Mouse (Mus musculus) CH12.LX (cell line): Measurements from ENCODE around the gene Ly6g6c. TPM values are rescaled to one million over a fixed set of nuclear protein-coding genes. Genes with fewer than 3 reads are reported as not detected.

Experiments
- DNase-seq: peaks from one replicate; pipeline ENCODE4 v3.0.0-alpha.2; 2013; ENCODE audit errors: extremely low read depth
- H3K27ac ChIP-seq: 2 replicates; pipeline ENCODE4 v1.5.1; 2012; ENCODE audit warnings: low read depth, mild to moderate bottlenecking, control low read depth, moderate library complexity; ENCODE audit not compliant: insufficient read depth
- H3K27me3 ChIP-seq: replicated peaks from 2 replicates; pipeline ENCODE3; 2012; ENCODE audit warnings: inconsistent platforms
- H3K36me3 ChIP-seq, 2 experiments: replicated peaks in 1 of 2; 2 replicates each; pipeline versions ENCODE3 to v1.6.1; 2012; ENCODE audit warnings: inconsistent platforms in 1 of 2, low read length in 1 of 2, mild to moderate bottlenecking in 1 of 2, mixed read lengths in 1 of 2, moderate library complexity in 1 of 2; ENCODE audit not compliant: control insufficient read depth in 1 of 2, insufficient read depth in 1 of 2
- H3K4me1 ChIP-seq, 2 experiments: 2 replicates each; pipeline ENCODE4 v1.6.1; 2012; ENCODE audit warnings: inconsistent platforms in 1 of 2, moderate library complexity in 1 of 2; ENCODE audit not compliant: insufficient read depth in 2 of 2, control insufficient read depth in 1 of 2
- H3K4me2 ChIP-seq: 2 replicates; pipeline ENCODE4 v1.6.1; 2012; ENCODE audit warnings: low read depth, mild to moderate bottlenecking, control low read depth; ENCODE audit not compliant: poor library complexity, insufficient read depth, severe bottlenecking
- H3K4me3 ChIP-seq, 3 experiments: fragments of 150-350 bp in 1 of 3; sonication (generic) in 1 of 3; replicated peaks in 1 of 3; 2 replicates each; pipeline versions ENCODE3 to v1.5.1; 2011 to 2012; ENCODE audit warnings: low read depth in 2 of 3, low read length in 2 of 3, mild to moderate bottlenecking in 2 of 3, moderate library complexity in 2 of 3, control low read depth in 1 of 3, improper control_type of control experiment in 1 of 3, inconsistent platforms in 1 of 3, mixed read lengths in 1 of 3; ENCODE audit not compliant: poor library complexity in 1 of 3
- H3K79me2 ChIP-seq: replicated peaks from 2 replicates; pipeline ENCODE4 v1.6.1; 2012; ENCODE audit warnings: mild to moderate bottlenecking, moderate library complexity; ENCODE audit not compliant: control insufficient read depth, poor library complexity, insufficient read depth, severe bottlenecking; ENCODE audit errors: extremely low read depth
- H3K9ac ChIP-seq: 2 replicates; pipeline ENCODE4 v1.6.1; 2012; ENCODE audit warnings: low read depth, mild to moderate bottlenecking, control low read depth, moderate library complexity; ENCODE audit not compliant: insufficient read depth
- H3K9me3 ChIP-seq: replicated peaks from 2 replicates; pipeline ENCODE3; 2012; ENCODE audit warnings: low read length, inconsistent platforms, mixed read lengths
- CHD1 ChIP-seq: IDR thresholded peaks from 2 replicates; pipeline ENCODE4 v1.6.1; 2012; ENCODE audit warnings: low read depth, low read length, improper control_type of control experiment, inconsistent platforms
- CHD2 ChIP-seq: IDR thresholded peaks from 2 replicates; pipeline ENCODE4 v1.6.1; 2011; ENCODE audit warnings: low read length, improper control_type of control experiment
- ELF1 ChIP-seq: IDR thresholded peaks from 2 replicates; pipeline ENCODE4 v1.6.1; 2014; ENCODE audit warnings: low read depth, mild to moderate bottlenecking, inconsistent platforms, low read length, improper control_type of control experiment
- EP300 ChIP-seq: IDR thresholded peaks from 2 replicates; pipeline ENCODE4 v1.6.1; 2011; ENCODE audit warnings: low read length, improper control_type of control experiment
- GABPA ChIP-seq: IDR thresholded peaks from 2 replicates; pipeline ENCODE4 v1.6.1; 2012; ENCODE audit warnings: low read depth, low read length, improper control_type of control experiment, inconsistent platforms; ENCODE audit not compliant: insufficient replicate concordance
- IRF4 ChIP-seq: IDR thresholded peaks from 2 replicates; pipeline ENCODE4 v1.6.1; 2014; ENCODE audit warnings: low read depth, mild to moderate bottlenecking, inconsistent platforms, low read length, improper control_type of control experiment
- JUN ChIP-seq: IDR thresholded peaks from 2 replicates; pipeline ENCODE4 v1.6.1; 2011; ENCODE audit warnings: low read depth, mild to moderate bottlenecking, low read length, improper control_type of control experiment, moderate library complexity; ENCODE audit not compliant: insufficient read depth
- MAFK ChIP-seq: IDR thresholded peaks from 2 replicates; pipeline ENCODE4 v1.6.1; 2011; ENCODE audit warnings: low read length, improper control_type of control experiment; ENCODE audit not compliant: insufficient replicate concordance
- MAX ChIP-seq: IDR thresholded peaks from 2 replicates; pipeline ENCODE4 v1.6.1; 2011; ENCODE audit warnings: low read length, improper control_type of control experiment
- NELFE ChIP-seq: IDR thresholded peaks from 2 replicates; pipeline ENCODE4 v1.6.1; 2011; ENCODE audit warnings: low read depth, low read length, improper control_type of control experiment
- POLR2A ChIP-seq: IDR thresholded peaks from 2 replicates; pipeline ENCODE4 v1.6.1; 2011; ENCODE audit warnings: low read depth, mild to moderate bottlenecking, improper control_type of control experiment, low read length
- POLR2AphosphoS2 ChIP-seq: IDR thresholded peaks from 2 replicates; pipeline ENCODE4 v1.6.1; 2011; ENCODE audit warnings: low read depth, low read length, improper control_type of control experiment
- RAD21 ChIP-seq: IDR thresholded peaks from 2 replicates; pipeline ENCODE4 v1.6.1; 2011; ENCODE audit warnings: low read depth, mild to moderate bottlenecking, low read length, improper control_type of control experiment, moderate library complexity
- SMC3 ChIP-seq: IDR thresholded peaks from 2 replicates; pipeline ENCODE4 v1.6.1; 2011; ENCODE audit warnings: low read depth, low read length, improper control_type of control experiment
- USF1 ChIP-seq: IDR thresholded peaks from 2 replicates; pipeline ENCODE4 v1.6.1; 2014; ENCODE audit warnings: low read depth, mild to moderate bottlenecking, inconsistent platforms, low read length, improper control_type of control experiment
- ZKSCAN1 ChIP-seq: IDR thresholded peaks from 2 replicates; pipeline ENCODE4 v1.6.1; 2012; ENCODE audit warnings: low read depth, inconsistent platforms, low read length, improper control_type of control experiment, borderline replicate concordance
- dilution Hi-C: fragments of 300-500 bp; cut with MboI; formaldehyde crosslinking; loops from 2 replicates; pipeline ENCODE4 v1.14.3; 2020; ENCODE audit warnings: low sequenced_read_pairs; ENCODE audit not compliant: extremely low pct_unique_long_range_greater_than_20kb, extremely low pct_ligation_motif_present
- in situ Hi-C: fragments of 300-500 bp; cut with MboI; formaldehyde crosslinking; loops from 3 replicates; pipeline ENCODE4 v1.14.3; 2019; ENCODE audit warnings: low sequenced_read_pairs, low pct_ligation_motif_present, low pct_unique_long_range_greater_than_20kb, mixed read lengths
- polyA plus RNA-seq: library from polyadenylated mRNA; unstranded; fragments of >175 nt; gene quantifications from 2 replicates; pipeline ENCODE4 v1.2.1, GENCODE M21; 2012; ENCODE audit warnings: low read depth; ENCODE audit not compliant: insufficient read length
- total RNA-seq, 2 experiments: library from RNA; depleted of rRNA; stranded (reverse); fragments of 300-350 nt in 1 of 2; fragments of >200 nt in 1 of 2; gene quantifications; 2 replicates each; pipeline ENCODE4 v1.2.3; 2012 to 2014

Ly6g6c gene
- total and polyA plus RNA-seq, 3 experiments, result 0.30 TPM; not detected in 2

- no peak overlapping the region for H3K9ac ChIP-seq
- no peaks in the 10 kb centered on the region for H3K79me2 ChIP-seq
- H3K36me3 ChIP-seq, result peaks cover 0 to 12% of the 10 kb centered on the region in 2 experiments
- no peak overlapping the region for H3K4me3 ChIP-seq
- H3K9me3 ChIP-seq, result no peaks in the 10 kb centered on the region
- H3K27me3 ChIP-seq, result no peaks in the 10 kb centered on the region
- DNase-seq, result no peak
- H3K4me1 ChIP-seq, result 0 out of 4 replicates have a peak, but pooled peaks cover 2 to 4% of the 10 kb centered on the region in 2 experiments
- TF ChIP-seq JUN (no peak), GABPA (no peak), CHD2 (no peak), MAX (no peak), MAFK (no peak)
- no peak overlapping the region for H3K4me2 ChIP-seq
- H3K27ac ChIP-seq, result no peak overlapping the region
- in situ Hi-C loops, result loop anchor here (5.0 kb wide), 1 partner anchor 46 kb away; no protein-coding TSS in a partner anchor
- dilution Hi-C loops, result no loop called here
Observed at GRCm38 (mm10) chr17:35068213-35068914, 3.2 kb downstream of the Ly6g6c start.

GRCm38 (mm10) chr17:35070556-35071229 lies 5.5 kb downstream of the Ly6g6c start:
- Histone ChIP-seq H3K4me3 (no peak overlapping the region), H3K27ac (no peak overlapping the region), H3K9ac (no peak overlapping the region), H3K4me1 (0 out of 4 replicates have a peak, but pooled peaks cover 2 to 4% of the 10 kb centered on the region in 2 experiments), H3K9me3 (no peaks in the 10 kb centered on the region), H3K27me3 (no peaks in the 10 kb centered on the region), H3K4me2 (no peak overlapping the region), H3K36me3 (no peaks in the 10 kb centered on the region), H3K79me2 (no peaks in the 10 kb centered on the region)
- TF ChIP-seq CHD1, result no peak
- TF ChIP-seq POLR2AphosphoS2, result no peak
- TF ChIP-seq EP300, result no peak
- TF ChIP-seq CHD2, result no peak
- no peak for TF ChIP-seq IRF4
- no peak for TF ChIP-seq RAD21
- TF ChIP-seq POLR2A, result no peak
- TF ChIP-seq USF1, result no peak
- TF ChIP-seq NELFE, result no peak
- TF ChIP-seq SMC3, result no peak
- no peak for TF ChIP-seq ELF1
- no peak for TF ChIP-seq ZKSCAN1
- dilution Hi-C loops, result no loop called here
- DNase-seq, result no peak
- in situ Hi-C loops, result no loop called here
